Mouse (Mus musculus) natural killer cell, adult 2 months (primary cell): ENCODE results near the gene Mki67.

Experiments used
- DNase-seq, 2 experiments: peaks; one replicate each; pipeline ENCODE4 v3.0.0; 2022; ENCODE audit warnings: low spot score in 2 of 2

Mki67 gene

GRCm38 (mm10) chr7:135668852-135669739 lies 47.1 kb downstream of the Mki67 start:
- peak; percentile 68 to 73 for DNase-seq

GRCm38 (mm10) chr7:135666314-135666713 lies 49.8 kb downstream of the Mki67 start:
- no peak for DNase-seq

GRCm38 (mm10) chr7:135664211-135664610 lies 52.0 kb downstream of the Mki67 start:
- DNase-seq = no peak

GRCm38 (mm10) chr7:135660314-135660713 lies 55.8 kb downstream of the Mki67 start:
- no peak for DNase-seq

- DNase-seq = peak; percentile 82 to 91
Measured at GRCm38 (mm10) chr7:135659314-135659935, 56.7 kb downstream of the Mki67 start.

GRCm38 (mm10) chr7:135658150-135658549 lies 58.0 kb downstream of the Mki67 start:
- DNase-seq = no peak

- no peak for DNase-seq
Measured at GRCm38 (mm10) chr7:135655113-135655512, 61.0 kb downstream of the Mki67 start.

- DNase-seq = no peak
Measured at GRCm38 (mm10) chr7:135654288-135654687, 61.9 kb downstream of the Mki67 start.

- DNase-seq = no peak
Measured at GRCm38 (mm10) chr7:135653601-135654000, 62.6 kb downstream of the Mki67 start.

GRCm38 (mm10) chr7:135652781-135653180 lies 63.4 kb downstream of the Mki67 start:
- peak; percentile 35 to 36 for DNase-seq

- peak; percentile 71 to 80 for DNase-seq
Measured at GRCm38 (mm10) chr7:135651831-135652511, 64.2 kb downstream of the Mki67 start.

- peak; percentile 32 to 49 for DNase-seq
Measured at GRCm38 (mm10) chr7:135650061-135650460, 66.1 kb downstream of the Mki67 start.

- DNase-seq = no peak
Measured at GRCm38 (mm10) chr7:135649306-135649705, 66.9 kb downstream of the Mki67 start.

- DNase-seq = no peak
Measured at GRCm38 (mm10) chr7:135648821-135649220, 67.3 kb downstream of the Mki67 start.

GRCm38 (mm10) chr7:135646976-135647375 lies 69.2 kb downstream of the Mki67 start:
- DNase-seq = peak; percentile 59 to 73

- DNase-seq = no peak
Measured at GRCm38 (mm10) chr7:135644452-135644851, 71.7 kb downstream of the Mki67 start.

GRCm38 (mm10) chr7:135641698-135642507 lies 74.3 kb downstream of the Mki67 start:
- DNase-seq = peak in 1 of 2 experiments; percentile 22
